Mouse (Mus musculus): ENCODE measurements around the gene Gtf3c1. TPM values are rescaled to one million over a fixed set of nuclear protein-coding genes. Genes with fewer than 3 reads are reported as not detected.

The Gtf3c1 gene
- total RNA-seq, 2 experiments from 2014 or later, result 51.1 to 67.4 TPM

- DNase-seq (ENCODE audit: low spot score in 2 of 2), result no peak
These were observed 110.5 kb downstream of the Gtf3c1 start for GRCm38 (mm10) chr7:125597083-125597482.

DNA sequence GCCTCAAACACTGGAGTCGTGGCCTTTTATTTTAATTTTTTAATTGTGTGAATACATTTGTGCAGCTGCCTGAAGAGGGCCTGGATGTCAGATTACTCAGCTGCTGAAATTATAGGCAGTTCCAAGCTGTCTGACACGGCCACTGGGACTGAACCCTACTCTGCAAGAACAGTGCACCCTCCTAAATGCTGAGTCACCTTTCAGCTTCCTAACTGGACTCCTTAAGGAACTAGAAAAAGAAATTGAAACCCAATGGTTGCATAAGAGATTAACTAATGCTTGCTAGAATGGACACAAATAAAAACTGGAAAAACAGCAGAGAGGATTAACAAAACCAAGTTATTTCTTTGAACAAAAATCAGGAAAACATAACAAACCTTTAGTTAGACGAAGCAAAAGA lies 111.2 kb downstream of the Gtf3c1 start:
- DNase-seq (ENCODE audit: low spot score in 2 of 2), result no peak

GRCm38 (mm10) chr7:125593831-125594230 lies 113.7 kb downstream of the Gtf3c1 start:
- DNase-seq (ENCODE audit: low spot score in 2 of 2), result no peak

Other genes starting within 250 kb of the Gtf3c1 start
- 10 to 100 TPM; 28.7 to 36.5 TPM for gene Nsmce1, start 216.2 kb downstream of the Gtf3c1 start, total RNA-seq (2021)
- 100 to 1,000 TPM in 1 of 2 experiments, 10 to 100 TPM in 1; 39.6 to 199 TPM for gene Il4ra, start 155.7 kb downstream of the Gtf3c1 start, total RNA-seq (2021)
- under 1 TPM; 0.40 to 0.74 TPM for gene Il21r, start 104.4 kb downstream of the Gtf3c1 start, total RNA-seq (2021)
- gene D430042O09Rik, start 108 bp upstream of the Gtf3c1 start, total RNA-seq (2021), result 10 to 100 TPM; 18.1 to 25.4 TPM

Measured in adrenal gland, adult 18-20 months (tissue).